Mouse (Mus musculus) thymus, adult 2 months (tissue): ENCODE results near the gene Tmem132d.

ENCODE experiments used
- CTCF ChIP-seq: fragments of 200-500 bp; IDR thresholded peaks from 2 replicates; pipeline ENCODE4 v1.5.1; 2012; ENCODE audit warnings: mild to moderate bottlenecking, control low read depth, low read length, moderate library complexity, borderline replicate concordance; ENCODE audit not compliant: control insufficient read depth, poor library complexity, insufficient read depth; ENCODE audit errors: extremely low read depth
- POLR2A ChIP-seq: fragments of 200-500 bp; IDR thresholded peaks from 2 replicates; pipeline ENCODE4 v1.6.1; 2012; ENCODE audit warnings: mild to moderate bottlenecking, low read length, control low read depth, moderate library complexity; ENCODE audit not compliant: control insufficient read depth, poor library complexity, insufficient read depth; ENCODE audit errors: extremely low read depth

- TF ChIP-seq CTCF (no peak), POLR2A (no peak)
These were observed 480.1 kb downstream of the Tmem132d start for GRCm38 (mm10) chr5:127952800-127953199.
